Mouse (Mus musculus) small intestine, adult 2 months (tissue): ENCODE results near the gene Atp1a1.

Experiments used
- CTCF ChIP-seq: fragments of 200-500 bp; IDR thresholded peaks from 2 replicates; pipeline ENCODE4 v1.5.1; 2012; ENCODE audit warnings: low read depth, mild to moderate bottlenecking, control low read depth, inconsistent platforms, low read length, moderate library complexity, mixed read lengths; ENCODE audit not compliant: insufficient replicate concordance, insufficient read length; ENCODE audit errors: extremely low read depth
- POLR2A ChIP-seq: fragments of 200-500 bp; IDR thresholded peaks from 2 replicates; pipeline ENCODE4 v1.6.1; 2012; ENCODE audit warnings: low read depth, mild to moderate bottlenecking, control low read depth, inconsistent platforms, low read length, moderate library complexity

GRCm38 (mm10) chr3:101596686-101597085 lies 7.8 kb downstream of the Atp1a1 start:
- TF ChIP-seq POLR2A (no peak), CTCF (no peak)
